Mouse (Mus musculus): ENCODE measurements around the gene Tomm40.

The Tomm40 gene

GRCm38 (mm10) chr7:19715239-19716054 lies at the start of gene Tomm40:
TSS of gene Tomm40 (minus strand) at chr7:19715438.
- peak; percentile 96 for DNase-seq (ENCODE audit: extremely low spot score, low spot score)

DNA sequence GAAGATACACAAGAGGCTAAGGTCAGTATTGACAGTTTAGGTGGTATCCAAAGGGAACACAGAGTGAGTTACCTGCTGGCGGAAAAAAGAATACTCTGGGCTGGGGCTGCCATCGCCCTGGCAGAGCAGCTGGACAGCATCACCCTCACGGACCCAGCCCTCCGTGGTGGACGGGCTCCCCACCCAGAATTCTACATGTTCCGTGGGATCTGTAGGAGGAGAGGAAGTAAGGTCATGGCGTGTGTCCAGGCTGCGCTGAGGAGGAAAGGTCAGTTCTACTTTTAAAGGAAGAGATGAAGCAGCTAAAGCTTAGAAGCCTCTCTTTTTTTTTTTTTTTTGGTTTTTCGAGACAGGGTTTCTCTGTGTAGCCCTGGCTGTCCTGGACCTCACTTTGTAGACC lies 49.3 kb upstream of the Tomm40 start:
- DNase-seq (ENCODE audit: extremely low spot score, low spot score), result no peak

GRCm38 (mm10) chr7:19763829-19764477 lies 48.7 kb upstream of the Tomm40 start:
- DNase-seq (ENCODE audit: extremely low spot score, low spot score), result no peak

GRCm38 (mm10) chr7:19762283-19762682 lies 47.0 kb upstream of the Tomm40 start:
- no peak for DNase-seq (ENCODE audit: extremely low spot score, low spot score)

GRCm38 (mm10) chr7:19760021-19760420 lies 44.8 kb upstream of the Tomm40 start:
- no peak for DNase-seq (ENCODE audit: extremely low spot score, low spot score)

DNA sequence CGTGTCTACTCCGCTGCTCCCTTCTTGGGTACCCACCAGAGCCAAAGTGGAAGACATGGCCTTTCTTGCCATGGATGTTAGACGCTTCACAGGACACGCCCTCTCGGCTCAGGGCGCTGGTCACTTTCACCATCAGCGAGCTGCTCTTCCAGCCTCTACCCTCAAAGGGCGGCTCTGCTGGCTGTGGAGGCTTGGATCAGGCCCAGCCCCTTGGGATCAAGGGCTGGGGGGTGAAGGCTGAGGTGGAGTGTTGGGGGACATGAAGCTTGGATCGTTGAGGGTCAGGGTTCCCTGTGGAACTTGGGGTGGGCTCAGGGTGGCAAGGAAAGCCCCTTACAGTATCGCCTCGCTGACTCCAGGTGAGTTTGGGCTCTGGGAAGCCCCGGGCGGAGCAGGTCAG lies 43.4 kb upstream of the Tomm40 start:
- DNase-seq (ENCODE audit: extremely low spot score, low spot score), result no peak

DNA sequence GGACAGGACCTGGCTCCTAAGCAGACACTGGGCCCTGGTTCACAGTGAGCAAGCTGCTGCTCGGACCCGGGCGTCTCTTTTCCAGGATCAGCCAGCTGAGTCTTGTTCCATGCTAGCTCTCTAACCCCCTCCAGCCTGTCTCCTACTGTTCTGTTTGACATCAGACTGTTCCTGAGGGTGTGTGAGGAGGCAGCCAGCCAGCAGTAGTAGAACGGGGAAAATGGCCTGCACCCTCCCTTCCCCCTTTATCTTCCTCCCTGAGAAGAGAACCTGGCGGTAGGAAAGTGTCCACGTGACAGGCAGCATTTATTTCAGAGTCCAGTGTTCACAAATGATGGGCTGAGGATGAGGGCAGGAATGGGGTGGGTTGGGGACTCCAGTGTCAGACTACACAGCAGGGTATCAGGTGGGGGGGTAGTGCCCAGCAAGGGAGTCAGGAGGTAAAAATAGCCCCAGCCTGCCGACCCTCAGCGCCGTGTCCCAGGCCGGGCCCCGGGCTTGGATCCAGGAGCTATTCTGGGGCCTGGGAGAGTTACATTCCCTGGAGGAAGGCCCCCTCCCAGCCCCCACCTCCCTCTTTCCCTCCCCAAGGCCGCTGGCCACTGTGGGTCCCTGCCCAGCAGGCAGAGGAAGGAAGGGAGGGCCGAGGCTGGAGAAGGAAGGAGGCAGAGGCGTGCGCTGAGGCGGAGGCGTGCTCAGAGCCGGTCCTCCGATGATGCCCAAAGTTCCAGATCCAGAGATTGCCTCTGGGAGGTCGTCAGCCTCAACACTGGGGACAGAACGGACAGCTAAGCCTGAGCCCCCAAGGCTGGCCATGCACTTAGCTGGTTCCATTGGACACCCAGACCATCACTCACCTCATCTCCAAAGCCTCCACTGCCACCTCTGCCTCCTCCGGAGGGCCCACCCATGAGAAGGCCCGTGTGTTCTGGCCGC lies 40.9 kb upstream of the Tomm40 start:
- no peak for DNase-seq (ENCODE audit: extremely low spot score, low spot score)

GRCm38 (mm10) chr7:19755008-19755407 lies 39.8 kb upstream of the Tomm40 start:
- DNase-seq (ENCODE audit: extremely low spot score, low spot score), result no peak

GRCm38 (mm10) chr7:19754065-19754464 lies 38.8 kb upstream of the Tomm40 start:
- no peak for DNase-seq (ENCODE audit: extremely low spot score, low spot score)

DNA sequence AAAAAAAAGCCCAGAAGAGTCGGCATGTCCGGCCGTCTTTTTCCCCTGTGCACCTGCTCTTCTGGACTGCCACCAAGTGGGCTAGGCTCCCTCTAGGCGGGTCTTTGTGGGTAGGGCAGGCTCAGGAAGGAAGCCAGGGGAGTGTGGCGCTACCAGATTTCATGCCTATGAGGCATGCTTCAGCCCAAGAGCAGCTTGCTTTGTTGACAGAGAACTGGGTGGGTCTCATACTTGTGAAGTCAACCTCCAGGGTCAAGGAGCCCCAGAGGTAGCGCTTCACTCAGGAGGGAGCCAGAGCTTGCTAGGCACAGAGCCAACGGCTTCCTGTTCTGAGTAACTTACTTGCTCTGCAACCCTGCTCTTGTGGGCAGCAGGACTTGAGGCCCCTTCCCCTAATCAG lies 38.3 kb upstream of the Tomm40 start:
- no peak for DNase-seq (ENCODE audit: extremely low spot score, low spot score)

DNA sequence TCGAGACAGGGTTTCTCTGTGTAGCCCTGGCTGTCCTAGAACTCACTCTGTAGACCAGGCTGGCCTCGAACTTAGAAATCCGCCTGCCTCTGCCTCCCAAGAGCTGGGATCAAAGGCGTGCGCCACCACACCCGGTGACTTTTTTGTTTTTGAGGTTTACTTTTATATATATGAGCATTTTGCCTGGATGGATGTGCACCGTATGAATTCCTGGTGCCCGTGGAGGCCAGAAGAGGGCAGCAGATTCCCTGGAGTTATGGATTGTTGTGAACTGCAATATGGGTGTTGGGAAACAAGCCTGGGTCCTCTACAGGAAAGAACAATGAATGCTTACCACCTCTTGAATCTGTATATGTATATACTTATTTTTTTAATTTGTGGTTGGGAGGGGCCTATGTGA lies 37.4 kb upstream of the Tomm40 start:
- DNase-seq (ENCODE audit: extremely low spot score, low spot score), result no peak

DNA sequence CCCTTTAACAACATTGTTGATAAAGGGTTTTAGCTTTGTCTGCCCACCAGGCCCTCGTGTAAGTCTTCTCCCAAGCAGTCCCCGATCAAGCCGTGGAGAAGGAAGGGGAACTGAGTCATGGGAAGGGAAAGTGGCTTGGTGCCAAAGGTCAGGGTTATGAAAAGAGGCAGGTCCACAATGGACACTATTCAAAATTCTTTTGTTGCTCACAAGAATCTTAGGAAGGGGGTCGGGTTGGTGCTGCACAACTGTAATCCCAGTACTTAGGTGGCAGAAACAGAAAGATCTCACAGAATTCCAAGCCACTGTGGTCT lies 35.8 kb upstream of the Tomm40 start:
- no peak for DNase-seq (ENCODE audit: extremely low spot score, low spot score)

GRCm38 (mm10) chr7:19750217-19751069 lies 35.2 kb upstream of the Tomm40 start, which contains the start of gene Nectin2:
TSS of gene Nectin2 (minus strand) at chr7:19750483.
- peak; percentile 90 for DNase-seq (ENCODE audit: extremely low spot score, low spot score)

- DNase-seq (ENCODE audit: extremely low spot score, low spot score), result peak; percentile 99
These were observed 34.4 kb upstream of the Tomm40 start for GRCm38 (mm10) chr7:19749389-19750216.

GRCm38 (mm10) chr7:19748219-19749195 lies 33.3 kb upstream of the Tomm40 start:
- peak; percentile 68 for DNase-seq (ENCODE audit: extremely low spot score, low spot score)

GRCm38 (mm10) chr7:19747420-19748218 lies 32.4 kb upstream of the Tomm40 start:
- peak; percentile 27 for DNase-seq (ENCODE audit: extremely low spot score, low spot score)

- DNase-seq (ENCODE audit: extremely low spot score, low spot score), result peak; percentile 27
These were observed 31.4 kb upstream of the Tomm40 start for GRCm38 (mm10) chr7:19746426-19747201.

Data from neural tube, embryonic 10.5 days (tissue).